Mouse (Mus musculus): ENCODE data around the gene Aco1.

- TF ChIP-seq GATA1 (IDR thresholded peaks at IDR 0.05; ENCODE audit: borderline replicate concordance, low read length) (no peak), CTCF (IDR thresholded peaks at IDR 0.05; ENCODE audit: low read depth, low read length) (no peak), TAL1 (conservative IDR thresholded peaks at IDR 0.05; ENCODE audit: low read depth, low read length) (no peak), GATA2 (IDR thresholded peaks at IDR 0.05; ENCODE audit: borderline replicate concordance, low read depth, low read length) (no peak)
These were observed 15.3 kb downstream of the Aco1 start for GRCm38 (mm10) chr4:40158224-40158540.

All from G1E (cell line).